Mouse (Mus musculus): ENCODE results near the gene Slc7a3. TPM values are rescaled to one million over a fixed set of nuclear protein-coding genes. Genes with fewer than 3 reads are reported as not detected.
"Not testable (repeated sequence)": the region's sequence is repeated elsewhere in the genome, so short reads cannot be mapped to it uniquely, and the experiment has no call there.

Gene Slc7a3
- polyA plus RNA-seq (2015; fragmentation: Nextera tagmentation; extraction: Ambion mirVana) = 0.25 and 0.65 TPM in 2 replicates

DNA sequence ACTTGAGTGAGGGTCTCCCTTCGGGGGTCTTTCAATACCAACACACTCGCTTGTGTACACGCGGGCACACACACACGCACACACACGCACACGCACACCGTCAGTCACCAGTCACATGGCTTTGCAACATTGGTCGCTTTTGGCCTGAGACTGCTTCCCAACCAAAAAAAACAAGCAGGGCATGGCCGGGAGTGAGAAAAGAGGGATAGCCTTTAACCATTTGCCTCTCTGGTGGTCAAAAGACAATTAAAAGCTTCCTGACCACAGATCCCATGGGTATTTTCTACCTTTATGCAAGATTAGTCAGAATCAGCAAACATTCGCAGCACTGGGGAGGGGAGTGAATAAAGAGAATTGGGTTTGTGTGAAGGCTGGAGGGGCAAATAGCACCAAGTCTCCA lies at the start of gene Slc7a3:
Slc7a3 (minus strand) TSS at position 101 of the 400 bp plus-strand sequence.
- Histone ChIP-seq H3K9ac (peak within 1 kb of the TSS; percentile 37), H3K27ac (replicated peaks) (no peak within 1 kb of the TSS), H3K9me3 (no peaks in the 10 kb centered on the region), H3K4me1 (no peaks in the 10 kb centered on the region), H3K4me2 (peak within 1 kb of the TSS; percentile 74), H3K27me3 (replicated peaks) (peaks cover 31% of the 10 kb centered on the region), H3K36me3 (no peaks in the 10 kb centered on the region), H3K4me3 (peak within 1 kb of the TSS; percentile 48)
- WGBS = 34% methylated on average over 11 of the region's 11 CpGs
- ATAC-seq (ENCODE audit: extremely low read depth, insufficient number of reproducible peaks, low FRiP score, low TSS enrichment) = no peak

DNA sequence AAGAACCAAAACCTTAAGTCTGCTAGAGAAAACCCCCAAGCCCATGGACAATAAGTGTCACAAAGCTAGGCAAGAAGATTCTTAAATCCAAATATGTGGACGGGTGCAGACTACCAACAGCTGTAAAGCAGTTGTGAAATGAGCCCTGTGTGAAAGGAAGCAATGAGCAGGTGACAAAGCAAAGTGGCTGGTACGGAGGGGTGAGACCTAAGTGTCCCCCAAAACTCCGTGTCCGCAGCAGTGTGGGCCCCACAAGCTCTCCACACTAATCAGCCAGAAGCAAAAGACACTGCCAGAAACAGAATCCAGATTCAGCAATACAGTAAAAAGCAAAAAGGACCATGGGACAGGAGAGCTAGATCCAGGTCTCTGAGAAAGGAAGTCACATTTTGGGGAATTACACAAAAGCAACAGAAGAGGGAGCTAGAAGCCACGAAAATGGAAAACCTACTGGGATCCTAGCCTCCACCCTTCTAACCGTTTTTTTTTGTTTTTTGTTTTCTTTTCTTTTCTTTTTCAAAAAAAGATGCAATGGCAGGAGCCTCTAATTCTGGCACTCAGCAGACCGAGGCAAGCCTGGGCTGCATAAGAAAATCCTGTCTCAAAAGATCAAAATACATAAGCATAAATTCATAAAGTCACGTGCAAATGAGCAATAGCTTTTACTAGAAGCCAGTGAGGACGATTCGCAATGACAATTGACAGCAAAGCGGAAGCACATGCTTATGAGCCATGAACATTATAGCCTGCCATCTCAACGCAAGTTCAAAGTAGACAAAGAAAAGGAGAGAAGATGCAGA lies 46.4 kb upstream of the Slc7a3 start:
- H3K9ac ChIP-seq = 0 out of 2 replicates have a peak overlapping the region, but pooled peaks have one; percentile 33
- H3K27me3 ChIP-seq (replicated peaks) = no peaks in the 10 kb centered on the region
- no peaks in the 10 kb centered on the region for H3K4me1 ChIP-seq
- WGBS = 34% methylated on average over 12 of the region's 12 CpGs
- H3K9me3 ChIP-seq = no peaks in the 10 kb centered on the region
- no peaks in the 10 kb centered on the region for H3K36me3 ChIP-seq
- no peak overlapping the region for H3K27ac ChIP-seq (replicated peaks)
- peak overlapping the region; percentile 56 for H3K4me2 ChIP-seq
- no peak for ATAC-seq (ENCODE audit: extremely low read depth, insufficient number of reproducible peaks, low FRiP score, low TSS enrichment)
- H3K4me3 ChIP-seq = peak overlapping the region; percentile 29

DNA sequence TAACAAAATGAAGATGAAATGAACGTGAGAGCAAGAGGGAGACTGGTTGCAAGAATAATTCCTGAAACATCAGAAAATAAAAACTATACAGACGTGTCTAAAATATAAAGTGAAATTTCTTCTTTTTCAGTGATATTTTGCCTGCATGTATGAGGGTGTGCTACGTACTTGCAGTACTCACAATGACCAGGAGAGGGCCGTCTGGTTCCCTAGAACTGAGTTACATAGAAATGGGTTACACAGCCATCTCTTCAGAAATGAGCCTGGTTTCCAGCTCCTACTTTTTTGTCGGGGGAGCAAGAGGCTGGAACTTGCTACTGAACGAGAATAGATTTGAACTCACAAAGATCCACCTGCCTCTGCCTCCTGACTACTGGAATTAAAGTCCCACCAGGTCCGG lies 45.2 kb upstream of the Slc7a3 start:
- Histone ChIP-seq H3K27me3 (replicated peaks) (no peaks in the 10 kb centered on the region), H3K4me3 (no peak overlapping the region), H3K36me3 (no peaks in the 10 kb centered on the region), H3K27ac (replicated peaks) (no peak overlapping the region), H3K4me1 (peaks cover 7% of the 10 kb centered on the region; the same call in 1 of the 2 replicates), H3K4me2 (no peak overlapping the region), H3K9ac (no peak overlapping the region), H3K9me3 (no peaks in the 10 kb centered on the region)
- 22% methylated on average over 7 of the region's 7 CpGs for WGBS
- ATAC-seq (ENCODE audit: extremely low read depth, insufficient number of reproducible peaks, low FRiP score, low TSS enrichment) = no peak

DNA sequence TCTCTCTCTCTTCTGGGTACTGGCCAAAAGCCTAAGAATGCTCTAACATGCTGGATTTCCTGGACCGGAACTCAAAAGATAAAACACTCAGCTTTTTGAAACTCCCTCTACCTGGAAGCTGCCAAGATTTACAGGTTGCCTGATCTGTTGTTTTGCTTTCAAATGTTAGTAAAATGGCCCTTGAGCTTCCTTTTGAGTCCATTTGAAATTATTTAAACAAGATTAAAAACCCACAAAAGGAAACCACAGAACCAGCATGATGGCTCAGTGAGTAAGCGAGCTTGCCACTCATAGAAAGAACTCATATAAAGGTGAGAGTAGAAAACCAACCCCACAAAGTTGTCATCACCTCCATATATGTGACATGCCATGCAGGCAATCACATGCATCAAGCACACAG lies 42.7 kb upstream of the Slc7a3 start:
- no peak for ATAC-seq (ENCODE audit: extremely low read depth, insufficient number of reproducible peaks, low FRiP score, low TSS enrichment)
- Histone ChIP-seq H3K9me3 (no peaks in the 10 kb centered on the region), H3K4me1 (peaks cover 7% of the 10 kb centered on the region; the same call in 1 of the 2 replicates), H3K27ac (replicated peaks) (no peak overlapping the region), H3K36me3 (no peaks in the 10 kb centered on the region), H3K4me2 (no peak overlapping the region), H3K27me3 (replicated peaks) (no peaks in the 10 kb centered on the region), H3K9ac (no peak overlapping the region), H3K4me3 (no peak overlapping the region)
- WGBS = 65% methylated on average over 2 of the region's 2 CpGs

- ATAC-seq (ENCODE audit: extremely low read depth, insufficient number of reproducible peaks, low FRiP score, low TSS enrichment) = no peak
- no peak overlapping the region; the same call in 1 of the 2 replicates for H3K27ac ChIP-seq (replicated peaks)
- H3K27me3 ChIP-seq (replicated peaks) = no peaks in the 10 kb centered on the region
- no peak overlapping the region for H3K4me2 ChIP-seq
- H3K4me1 ChIP-seq = peaks cover 7% of the 10 kb centered on the region; the same call in 1 of the 2 replicates
- 39% methylated on average over 2 of the region's 2 CpGs for WGBS
- no peaks in the 10 kb centered on the region for H3K9me3 ChIP-seq
- no peak overlapping the region for H3K4me3 ChIP-seq
- H3K9ac ChIP-seq = no peak overlapping the region
- H3K36me3 ChIP-seq = no peaks in the 10 kb centered on the region
Measured at GRCm38 (mm10) chrX:101126977-101127376, 41.2 kb upstream of the Slc7a3 start.

DNA sequence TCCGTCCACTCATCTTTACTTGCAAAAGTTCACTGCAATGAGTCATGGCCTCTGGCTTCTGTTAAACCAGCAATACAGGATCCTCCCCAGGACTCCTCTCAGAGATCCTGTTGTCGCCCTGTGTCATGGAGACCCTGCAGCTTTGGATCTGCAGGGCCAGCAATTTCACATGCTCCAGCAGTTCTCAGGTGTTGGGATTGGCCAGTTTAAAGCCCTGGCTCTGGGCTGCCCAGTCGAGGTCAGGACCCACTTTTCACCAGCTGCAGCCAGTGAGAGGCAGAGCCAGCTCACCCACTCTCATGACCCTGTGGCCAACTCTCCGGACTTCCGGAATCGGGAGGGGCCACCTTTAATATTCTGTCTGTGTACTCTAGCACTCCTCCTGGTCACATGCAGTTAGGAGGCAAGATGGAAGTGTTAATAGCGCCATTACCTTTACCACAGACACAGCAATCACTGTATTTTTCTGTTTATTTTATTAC lies 40.7 kb upstream of the Slc7a3 start:
- Histone ChIP-seq H3K27me3 (replicated peaks) (no peaks in the 10 kb centered on the region), H3K9me3 (no peaks in the 10 kb centered on the region), H3K4me2 (no peak overlapping the region), H3K4me1 (peaks cover 7% of the 10 kb centered on the region; the same call in 1 of the 2 replicates), H3K36me3 (no peaks in the 10 kb centered on the region), H3K9ac (no peak overlapping the region), H3K4me3 (no peak overlapping the region), H3K27ac (replicated peaks) (peak overlapping the region; percentile 66)
- ATAC-seq (ENCODE audit: extremely low read depth, insufficient number of reproducible peaks, low FRiP score, low TSS enrichment) = no peak
- WGBS = 50% methylated on average over 7 of the region's 7 CpGs

DNA sequence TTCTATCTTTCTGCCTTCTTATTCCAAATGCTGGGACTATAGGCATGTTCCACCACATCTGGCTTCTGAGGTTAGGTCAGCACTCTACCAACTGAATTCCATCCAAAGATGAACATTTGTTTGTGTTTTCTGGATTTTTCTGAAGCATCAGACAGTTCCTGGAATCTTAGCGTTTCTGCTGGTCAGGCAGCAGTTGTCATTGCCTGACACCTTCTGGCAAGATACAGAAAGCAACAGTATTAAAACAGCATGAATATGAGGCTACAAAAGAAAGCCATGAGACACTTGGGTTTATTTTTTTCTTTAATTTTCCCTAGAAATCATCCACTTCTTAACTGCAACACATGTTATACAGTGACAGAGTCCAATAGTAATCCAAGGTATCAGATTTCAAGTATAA lies 34.7 kb upstream of the Slc7a3 start:
- Histone ChIP-seq H3K36me3 (no peaks in the 10 kb centered on the region), H3K27me3 (replicated peaks) (no peaks in the 10 kb centered on the region), H3K4me3 (no peak overlapping the region), H3K4me2 (no peak overlapping the region), H3K27ac (replicated peaks) (no peak overlapping the region), H3K9me3 (no peaks in the 10 kb centered on the region), H3K9ac (no peak overlapping the region), H3K4me1 (no peaks in the 10 kb centered on the region)
- WGBS = 52% methylated on average over 1 of the region's 1 CpGs
- ATAC-seq (ENCODE audit: extremely low read depth, insufficient number of reproducible peaks, low FRiP score, low TSS enrichment) = no peak

- H3K27me3 ChIP-seq (replicated peaks) = peaks cover 31% of the 10 kb centered on the region
Measured at GRCm38 (mm10) chrX:101085211-101085610, 609 bp downstream of the Slc7a3 start.

GRCm38 (mm10) chrX:101084192-101084591 lies 1.6 kb downstream of the Slc7a3 start:
- Histone ChIP-seq H3K27ac (replicated peaks) (no peak overlapping the region), H3K9ac (no peak overlapping the region), H3K4me1 (no peaks in the 10 kb centered on the region), H3K4me2 (peak overlapping the region; percentile 74), H3K9me3 (no peaks in the 10 kb centered on the region), H3K4me3 (no peak overlapping the region), H3K36me3 (no peaks in the 10 kb centered on the region), H3K27me3 (replicated peaks) (peaks cover 31% of the 10 kb centered on the region)
- ATAC-seq (ENCODE audit: extremely low read depth, insufficient number of reproducible peaks, low FRiP score, low TSS enrichment) = no peak
- WGBS = 57% methylated on average over 2 of the region's 2 CpGs

More at GRCm38 (mm10) chrX:101085211-101085610, 609 bp downstream of the Slc7a3 start:
- H3K36me3 ChIP-seq; H3K27ac ChIP-seq (replicated peaks); H3K4me1 ChIP-seq; H3K9me3 ChIP-seq; ATAC-seq (ENCODE audit: extremely low read depth, insufficient number of reproducible peaks, low FRiP score, low TSS enrichment): not testable (repeated sequence)
- Histone ChIP-seq H3K9ac (peak overlapping the region; percentile 37; the same call in 1 of the 2 replicates), H3K4me3 (peak overlapping the region; percentile 48), H3K4me2 (peak overlapping the region; percentile 74)
- WGBS = 16% methylated on average over 9 of the region's 9 CpGs

DNA sequence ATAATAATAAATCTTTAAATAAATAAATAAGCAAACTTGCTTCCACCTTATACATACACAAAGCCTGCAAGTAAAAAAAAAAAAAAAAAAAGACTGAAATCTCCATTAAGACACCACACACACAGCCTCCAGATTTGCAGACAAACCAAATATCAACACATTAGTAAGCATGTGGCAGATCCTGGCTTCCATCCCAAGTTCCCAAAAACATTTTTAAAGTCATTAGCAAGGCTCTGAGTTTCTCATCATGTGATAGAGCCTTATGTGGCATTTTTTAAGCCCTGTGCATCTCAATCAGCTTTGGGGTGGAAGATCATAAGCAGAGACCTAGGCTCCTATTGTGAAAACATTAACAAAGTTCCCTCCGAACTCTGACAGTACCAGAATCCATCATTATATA lies 20.6 kb downstream of the Slc7a3 start:
- Histone ChIP-seq H3K9me3 (no peaks in the 10 kb centered on the region), H3K4me1 (no peaks in the 10 kb centered on the region), H3K9ac (no peak overlapping the region), H3K36me3 (no peaks in the 10 kb centered on the region), H3K27ac (replicated peaks) (no peak overlapping the region), H3K4me3 (no peak overlapping the region), H3K27me3 (replicated peaks) (no peaks in the 10 kb centered on the region), H3K4me2 (no peak overlapping the region)
- 59% methylated on average over 1 of the region's 1 CpGs for whole genome bisulfite sequencing
- no peak for ATAC-seq (ENCODE audit: extremely low read depth, insufficient number of reproducible peaks, low FRiP score, low TSS enrichment)

DNA sequence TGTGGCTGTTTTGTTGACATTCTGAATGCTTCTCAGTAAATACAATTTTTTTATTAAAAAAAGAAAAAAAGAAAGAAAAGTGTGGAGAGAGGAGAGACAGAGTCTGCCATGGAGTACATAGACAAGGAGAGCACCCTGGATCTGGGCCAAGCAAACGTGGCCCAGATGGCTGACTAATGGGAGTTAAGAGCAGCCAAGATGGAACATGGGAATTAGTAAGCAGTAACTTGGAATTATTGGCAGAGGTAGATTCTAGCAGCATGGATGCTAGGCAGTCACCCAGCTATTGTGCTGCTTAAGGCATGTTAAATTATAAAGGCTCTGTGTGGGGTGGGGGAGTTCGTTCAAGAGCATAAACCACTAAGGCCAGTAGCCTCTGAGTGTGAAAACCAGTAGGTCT lies 22.3 kb downstream of the Slc7a3 start:
- no peaks in the 10 kb centered on the region for H3K4me1 ChIP-seq
- no peak for ATAC-seq (ENCODE audit: extremely low read depth, insufficient number of reproducible peaks, low FRiP score, low TSS enrichment)
- H3K36me3 ChIP-seq = no peaks in the 10 kb centered on the region
- H3K4me2 ChIP-seq = no peak overlapping the region
- 63% methylated on average over 2 of the region's 2 CpGs for WGBS
- no peak overlapping the region for H3K27ac ChIP-seq (replicated peaks)
- no peak overlapping the region for H3K9ac ChIP-seq
- no peaks in the 10 kb centered on the region for H3K27me3 ChIP-seq (replicated peaks)
- no peak overlapping the region for H3K4me3 ChIP-seq
- no peaks in the 10 kb centered on the region for H3K9me3 ChIP-seq

DNA sequence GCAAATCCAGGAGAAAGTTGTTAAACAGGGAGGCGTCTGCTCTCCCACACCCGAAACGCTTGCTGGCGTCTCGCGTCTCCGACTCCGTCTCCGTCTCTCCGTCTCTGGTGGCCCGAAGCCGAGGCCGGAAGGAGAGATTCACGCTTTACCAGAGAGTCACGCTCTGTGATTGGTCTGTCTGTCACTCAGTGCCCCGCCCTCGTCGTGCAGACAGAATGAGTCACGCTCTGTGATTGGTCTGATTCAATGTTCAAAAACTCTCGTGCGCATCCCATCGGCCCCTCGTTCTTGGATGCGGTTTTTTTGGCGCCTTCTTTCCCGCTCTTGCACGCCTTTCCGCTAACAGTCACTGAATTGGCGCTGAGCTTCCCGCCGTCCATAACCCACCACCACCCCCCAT lies 26.3 kb downstream of the Slc7a3 start, which contains the start of gene Tex11:
Tex11 (minus strand) TSS at position 127 of the 400 bp plus-strand sequence.
- WGBS = 77% methylated on average over 31 of the region's 31 CpGs
- H3K27me3 ChIP-seq (replicated peaks) = no peaks in the 10 kb centered on the region
- no peaks in the 10 kb centered on the region for H3K4me1 ChIP-seq
- no peak for ATAC-seq (ENCODE audit: extremely low read depth, insufficient number of reproducible peaks, low FRiP score, low TSS enrichment)
- H3K4me3 ChIP-seq = no peak within 1 kb of the TSS
- no peaks in the 10 kb centered on the region for H3K36me3 ChIP-seq
- no peak within 1 kb of the TSS for H3K4me2 ChIP-seq
- H3K9me3 ChIP-seq = no peaks in the 10 kb centered on the region
- no peak within 1 kb of the TSS for H3K27ac ChIP-seq (replicated peaks)
- H3K9ac ChIP-seq = no peak within 1 kb of the TSS
